Comparison of ENCODE assay signal across 18 mouse cellular contexts in genomic region chr13:49260036-49260722, GRCm38 (mm10). TPM values are rescaled to one million over a fixed set of nuclear protein-coding genes. Genes with fewer than 3 reads are reported as not detected.
A peak's percentile ranks its signal among the peaks of the same experiment; 100 is the strongest.
DNase-seq lines count a peak whose midpoint lies in the region; ATAC-seq lines count a peak whose summit lies in the region.
"Had no signal": no experiment of that assay in that cellular context is flagged by ENCODE, and none has a peak within 500 bp of the region (broad histone marks: within the 10 kb centered on the region; RNA-seq: fewer than 3 reads in every experiment).

No protein-coding gene starts in this region.

- peak; percentile 55 to 60 for DNase-seq in spleen, postnatal 36 days (ENCODE audit: low spot score in 2 of 2)
- no peak for DNase-seq in spleen, adult 18-20 months
- no peak for DNase-seq in embryo, embryonic 11 days
- DNase-seq in retina, embryonic 14.5 days (ENCODE audit: low spot score) = no peak
- DNase-seq in heart, adult 9 months (ENCODE audit: low spot score in 2 of 2) = no peak
- DNase-seq: adrenal gland, postnatal 25 days; cerebellum, adult 9-11 months; gastrocnemius, postnatal 10 days; heart, adult 18-20 months; heart, postnatal 14 days; kidney, adult 2 months; left cerebral cortex, postnatal 4 days; right cerebral cortex, postnatal 25 days; thymus, postnatal 14 days had no signal

- peak; percentile 65 for ATAC-seq in activated CD4-positive, CD25-positive, alpha-beta regulatory T cell, adult 4 months
- ATAC-seq in inflammation-experienced regulatory T-cells, adult 6 months = peak; percentile 50
- ATAC-seq: forebrain, embryonic 16.5 days; lung, postnatal 0 days had no signal

RNA-seq across cellular contexts. Expression of gene Susd3, which starts 11.7 kb away (rescaled TPM):
- 10 to 100 TPM; 61.0 to 67.4 TPM for polyA plus RNA-seq in activated CD4-positive, CD25-positive, alpha-beta regulatory T cell, adult 4 months (2017; shearing (Covaris generic))
- polyA plus RNA-seq in inflammation-experienced regulatory T-cells, adult 6 months (2017; shearing (Covaris generic)) = 10 to 100 TPM; 62.0 to 95.1 (median 90.5) TPM

RNA-seq across cellular contexts. Expression of gene Card19, which starts 44.3 kb away (rescaled TPM):
- 10 to 100 TPM; 56.9 to 66.6 TPM for polyA plus RNA-seq in activated CD4-positive, CD25-positive, alpha-beta regulatory T cell, adult 4 months (2017; shearing (Covaris generic))
- 10 to 100 TPM; 58.3 to 83.2 (median 61.4) TPM for polyA plus RNA-seq in inflammation-experienced regulatory T-cells, adult 6 months (2017; shearing (Covaris generic))

RNA-seq across cellular contexts. Expression of gene Fgd3, which starts 59.9 kb away (rescaled TPM):
- polyA plus RNA-seq in activated CD4-positive, CD25-positive, alpha-beta regulatory T cell, adult 4 months (2017; shearing (Covaris generic)) = 10 to 100 TPM; 11.5 to 13.7 TPM
- 10 to 100 TPM; 10.4 to 19.8 (median 16.3) TPM for polyA plus RNA-seq in inflammation-experienced regulatory T-cells, adult 6 months (2017; shearing (Covaris generic))

Comparison
In these comparisons a context has a peak if more than half of its experiments do, and no peak if none do; other contexts are left out.
1. DNase-seq: peak in spleen, postnatal 36 days (2 of 2); none in spleen, adult 18-20 months (0 of 2), embryo, embryonic 11 days (single experiment), retina, embryonic 14.5 days (single experiment) and heart, adult 9 months (0 of 2).